Mouse (Mus musculus) left cerebral cortex, postnatal 10 days (tissue): ENCODE data around the gene Map7d1. TPM values are rescaled to one million over a fixed set of nuclear protein-coding genes. Genes with fewer than 3 reads are reported as not detected.
A peak's percentile ranks its signal among the peaks of the same experiment; 100 is the strongest.

Experiments
- DNase-seq, 2 experiments: peaks; one replicate each; pipeline ENCODE4 v3.0.0; 2021 to 2022; ENCODE audit warnings: low spot score in 2 of 2, mixed read lengths in 1 of 2; ENCODE audit errors: extremely low spot score in 1 of 2
- intact Hi-C: fragments of 180-260 bp; cut with DNase I; formaldehyde crosslinking; loops from one replicate; pipeline ENCODE4 v1.15.1; 2025
- total RNA-seq, 2 experiments: library from RNA; stranded (reverse); gene quantifications; 2 replicates each; pipeline ENCODE4 v1.2.3; 2021

Gene Map7d1
- total RNA-seq, 2 experiments from 2014 or later, result 218 to 226 TPM

GRCm38 (mm10) chr4:126275681-126276131 lies 19.6 kb upstream of the Map7d1 start:
- intact Hi-C loops, result loop anchor here (5.0 kb wide), 1 partner anchor 37 kb away; no protein-coding TSS in a partner anchor
- peak in 1 of 2 experiments; percentile 52 for DNase-seq

GRCm38 (mm10) chr4:126275081-126275480 lies 18.9 kb upstream of the Map7d1 start:
- no peak for DNase-seq
- intact Hi-C loops, result loop anchor here (5.0 kb wide), 1 partner anchor 37 kb away; no protein-coding TSS in a partner anchor

GRCm38 (mm10) chr4:126273753-126274152 lies 17.6 kb upstream of the Map7d1 start:
- no peak for DNase-seq
- intact Hi-C loops, result no loop called here

GRCm38 (mm10) chr4:126269292-126269691 lies 13.1 kb upstream of the Map7d1 start:
- intact Hi-C loops, result loop anchor here (10.0 kb wide), 1 partner anchor 184 kb away; no protein-coding TSS in a partner anchor
- DNase-seq, result no peak

- intact Hi-C loops, result loop anchor here (5.0 to 10.0 kb wide), 2 partner anchors 80 to 177 kb away; no protein-coding TSS in a partner anchor
- DNase-seq, result peak; percentile 99 to 100
These were observed 6.1 kb upstream of the Map7d1 start, which contains the start of gene Trappc3 for GRCm38 (mm10) chr4:126262119-126262807. Gene Trappc3, plus strand, starts transcription at chr4:126262325.

- no peak for DNase-seq
- intact Hi-C loops, result loop anchor here (2.0 to 10.0 kb wide), 3 partner anchors 35 to 177 kb away; no protein-coding TSS in a partner anchor
These were observed 5.5 kb upstream of the Map7d1 start for GRCm38 (mm10) chr4:126261675-126262074.

- DNase-seq, result no peak
- intact Hi-C loops, result loop anchor here (2.0 to 10.0 kb wide), 3 partner anchors 34 to 176 kb away; no protein-coding TSS in a partner anchor
These were observed 5.1 kb upstream of the Map7d1 start for GRCm38 (mm10) chr4:126261266-126261665.

- peak in 1 of 2 experiments; percentile 89 for DNase-seq
- intact Hi-C loops, result loop anchor here (2.0 to 10.0 kb wide), 3 partner anchors 34 to 176 kb away; no protein-coding TSS in a partner anchor
These were observed 4.5 kb upstream of the Map7d1 start for GRCm38 (mm10) chr4:126260520-126261201.

GRCm38 (mm10) chr4:126259523-126260160 lies 3.5 kb upstream of the Map7d1 start:
- intact Hi-C loops, result loop anchor here (2.0 to 10.0 kb wide), 3 partner anchors 33 to 175 kb away; no protein-coding TSS in a partner anchor
- DNase-seq, result peak in 1 of 2 experiments; percentile 92

GRCm38 (mm10) chr4:126259063-126259462 lies 2.9 kb upstream of the Map7d1 start:
- peak in 1 of 2 experiments; percentile 41 for DNase-seq
- intact Hi-C loops, result no loop called here

GRCm38 (mm10) chr4:126256967-126257881 lies 1.1 kb upstream of the Map7d1 start:
- intact Hi-C loops, result no loop called here
- DNase-seq, result peak in 1 of 2 experiments; percentile 63

- DNase-seq, result peak in 1 of 2 experiments; percentile 79
- intact Hi-C loops, result no loop called here
These were observed 786 bp downstream of the Map7d1 start for GRCm38 (mm10) chr4:126255113-126256001.

- intact Hi-C loops, result no loop called here
- peak in 1 of 2 experiments; percentile 83 for DNase-seq
These were observed 1.6 kb downstream of the Map7d1 start for GRCm38 (mm10) chr4:126254315-126255112.

GRCm38 (mm10) chr4:126253637-126254272 lies 2.4 kb downstream of the Map7d1 start:
- intact Hi-C loops, result no loop called here
- DNase-seq, result no peak

- DNase-seq, result no peak
- intact Hi-C loops, result no loop called here
These were observed 3.5 kb downstream of the Map7d1 start for GRCm38 (mm10) chr4:126252411-126253237.
